15 mouse cellular contexts compared by ENCODE assay signal in genomic region chr7:115698105-115698504, GRCm38 (mm10).
A peak's percentile ranks its signal among the peaks of the same experiment; 100 is the strongest.
DNase-seq lines count a peak whose midpoint lies in the region; ATAC-seq and TF ChIP-seq lines count a peak whose summit lies in the region.
"Had no signal": no experiment of that assay in that cellular context is flagged by ENCODE, and none has a peak within 500 bp of the region (broad histone marks: within the 10 kb centered on the region; RNA-seq: fewer than 3 reads in every experiment).

No protein-coding gene starts in this region.

- no peaks in the 10 kb centered on the region for H3K9me3 ChIP-seq in forebrain, postnatal 0 days (ENCODE audit: low read length)
- H3K9me3 ChIP-seq in forebrain, embryonic 12.5 days, result no peaks in the 10 kb centered on the region
- H3K9me3 ChIP-seq in liver, embryonic 14.5 days (ENCODE audit: control insufficient read depth, low read length), result no peaks in the 10 kb centered on the region
- H3K9me3 ChIP-seq in liver, embryonic 11.5 days (ENCODE audit: control insufficient read depth, low read length), result no peaks in the 10 kb centered on the region
- no peaks in the 10 kb centered on the region for H3K9me3 ChIP-seq in MEL (replicated peaks; ENCODE audit: insufficient read depth, low read length)
- H3K9me3 ChIP-seq: neural tube, embryonic 15.5 days; stomach, embryonic 15.5 days had no signal

- no peak for TF ChIP-seq POLR2A in MEL (IDR thresholded peaks at IDR 0.05; ENCODE audit: control insufficient read depth in 1 of 2, insufficient read depth in 1 of 2, low read depth in 1 of 2, low read length in 2 of 2, poor library complexity in 1 of 2)

- H3K36me3 ChIP-seq in forebrain, postnatal 0 days (ENCODE audit: insufficient read depth), result no peaks in the 10 kb centered on the region
- no peaks in the 10 kb centered on the region for H3K36me3 ChIP-seq in forebrain, embryonic 12.5 days (replicated peaks)
- H3K36me3 ChIP-seq in liver, embryonic 14.5 days (replicated peaks; ENCODE audit: control insufficient read depth, insufficient read depth, low read depth), result peaks cover 6% of the 10 kb centered on the region; the same call in 1 of the 2 replicates
- H3K36me3 ChIP-seq in liver, embryonic 11.5 days (ENCODE audit: control insufficient read depth, insufficient read depth, low read length), result no peaks in the 10 kb centered on the region
- no peaks in the 10 kb centered on the region for H3K36me3 ChIP-seq in MEL (ENCODE audit: control insufficient read depth in 1 of 2, insufficient read depth in 2 of 2, low read length in 2 of 2)
- H3K36me3 ChIP-seq: neural tube, embryonic 15.5 days; stomach, embryonic 15.5 days had no signal

- ATAC-seq in forebrain, postnatal 0 days, result no peak
- no peak for ATAC-seq in forebrain, embryonic 12.5 days (ENCODE audit: low FRiP score)
- ATAC-seq in liver, embryonic 14.5 days (ENCODE audit: insufficient read depth), result no peak
- ATAC-seq in liver, embryonic 11.5 days (replicated peaks; ENCODE audit: low FRiP score), result no peak
- ATAC-seq: midbrain, embryonic 16.5 days had no signal

- H3K79me2 ChIP-seq in MEL (ENCODE audit: control insufficient read depth, insufficient read depth, low read length, poor library complexity), result no peaks in the 10 kb centered on the region

- H3K27ac ChIP-seq in forebrain, postnatal 0 days (ENCODE audit: low read depth, low read length), result no peak overlapping the region
- no peak overlapping the region for H3K27ac ChIP-seq in forebrain, embryonic 12.5 days
- no peak overlapping the region for H3K27ac ChIP-seq in liver, embryonic 14.5 days
- no peak overlapping the region for H3K27ac ChIP-seq in liver, embryonic 11.5 days (ENCODE audit: low read depth, low read length)
- H3K27ac ChIP-seq in MEL (ENCODE audit: control insufficient read depth, low read depth, low read length), result no peak overlapping the region
- H3K27ac ChIP-seq: forebrain, embryonic 10.5 days; neural tube, embryonic 15.5 days; stomach, embryonic 15.5 days had no signal

- no peak for TF ChIP-seq EP300 in liver, embryonic 14.5 days (IDR thresholded peaks at IDR 0.05; ENCODE audit: low read depth)
- TF ChIP-seq EP300 in MEL (IDR thresholded peaks at IDR 0.05; ENCODE audit: low read depth in 1 of 2, low read length in 2 of 2), result no peak

- H3K9ac ChIP-seq in forebrain, postnatal 0 days, result no peak overlapping the region
- H3K9ac ChIP-seq in forebrain, embryonic 12.5 days, result no peak overlapping the region
- H3K9ac ChIP-seq in liver, embryonic 14.5 days (replicated peaks), result no peak overlapping the region
- H3K9ac ChIP-seq in liver, embryonic 11.5 days (ENCODE audit: low read depth, low read length), result no peak overlapping the region
- H3K9ac ChIP-seq in MEL (ENCODE audit: control insufficient read depth, low read depth, low read length, poor library complexity, severe bottlenecking), result no peak overlapping the region
- H3K9ac ChIP-seq: neural tube, embryonic 15.5 days; stomach, embryonic 15.5 days had no signal

- H3K4me3 ChIP-seq in forebrain, postnatal 0 days (ENCODE audit: low read depth, low read length), result no peak overlapping the region
- H3K4me3 ChIP-seq in forebrain, embryonic 12.5 days (replicated peaks), result no peak overlapping the region
- H3K4me3 ChIP-seq in liver, embryonic 14.5 days (ENCODE audit: insufficient read depth in 1 of 2, low read depth in 2 of 2, low read length in 2 of 2), result no peak overlapping the region
- H3K4me3 ChIP-seq in liver, embryonic 11.5 days (ENCODE audit: low read depth, low read length), result no peak overlapping the region
- no peak overlapping the region for H3K4me3 ChIP-seq in MEL (ENCODE audit: control insufficient read depth in 1 of 2, insufficient read depth in 1 of 2, low read depth in 2 of 2, low read length in 2 of 2)
- H3K4me3 ChIP-seq: forebrain, embryonic 10.5 days; neural tube, embryonic 15.5 days; stomach, embryonic 15.5 days had no signal

- peak; percentile 62 for TF ChIP-seq RAD21 in MEL (IDR thresholded peaks at IDR 0.05; ENCODE audit: low read depth, low read length)

- no peak for DNase-seq in forebrain, postnatal 0 days
- DNase-seq in liver, embryonic 14.5 days (ENCODE audit: low read depth in 3 of 3, low spot score in 3 of 3), result no peak
- no peak for DNase-seq in liver, embryonic 11.5 days (ENCODE audit: low spot score)
- peak; percentile 41 for DNase-seq in MEL (ENCODE audit: low read depth, low spot score)
- peak; percentile 4 for DNase-seq in naive thymus-derived CD4-positive, alpha-beta T cell, adult 2 months (ENCODE audit: low read depth)
- no peak for DNase-seq in cerebellum, postnatal 25 days
- no peak for DNase-seq in gastrocnemius, adult 18-20 months (ENCODE audit: low spot score)
- DNase-seq: cerebellum, adult 9-11 months; heart, postnatal 14 days; kidney, adult 8-10 months had no signal

- no peaks in the 10 kb centered on the region for H3K4me1 ChIP-seq in forebrain, postnatal 0 days (ENCODE audit: insufficient read depth)
- peaks cover 10% of the 10 kb centered on the region for H3K4me1 ChIP-seq in forebrain, embryonic 12.5 days
- H3K4me1 ChIP-seq in liver, embryonic 14.5 days (replicated peaks; ENCODE audit: control insufficient read depth in 2 of 2, insufficient read depth in 2 of 2, low read length in 1 of 2), result no peaks in the 10 kb centered on the region
- no peaks in the 10 kb centered on the region for H3K4me1 ChIP-seq in liver, embryonic 11.5 days (replicated peaks; ENCODE audit: control insufficient read depth, insufficient read depth, low read length)
- no peaks in the 10 kb centered on the region for H3K4me1 ChIP-seq in MEL (ENCODE audit: control insufficient read depth in 1 of 2, insufficient read depth in 2 of 2, low read length in 2 of 2)
- H3K4me1 ChIP-seq: neural tube, embryonic 15.5 days; stomach, embryonic 15.5 days had no signal

- TF ChIP-seq CTCF in forebrain, postnatal 0 days (IDR thresholded peaks at IDR 0.05; ENCODE audit: low read depth), result peak; percentile 36
- peak; percentile 48 for TF ChIP-seq CTCF in liver, embryonic 14.5 days (IDR thresholded peaks at IDR 0.05; ENCODE audit: low read depth)
- TF ChIP-seq CTCF in MEL (IDR thresholded peaks at IDR 0.05 in 2 of 3, conservative IDR thresholded peaks at IDR 0.05 in 1 of 3; ENCODE audit: control insufficient read depth in 1 of 3, insufficient read depth in 1 of 3, low read depth in 2 of 3, low read length in 3 of 3, poor library complexity in 1 of 3, severe bottlenecking in 1 of 3), result peak in 2 of 3 experiments; percentile 44 to 60; a peak in 4 of 6 replicates

- 100% methylated on average over 1 of the region's 1 CpGs for WGBS in forebrain, postnatal 0 days
- 92% methylated on average over 1 of the region's 1 CpGs for WGBS in forebrain, embryonic 12.5 days
- WGBS in liver, embryonic 14.5 days (ENCODE audit: insufficient replicate concordance), result 72% methylated on average over 1 of the region's 1 CpGs
- 74% methylated on average over 1 of the region's 1 CpGs for WGBS in liver, embryonic 11.5 days

- H3K27me3 ChIP-seq in forebrain, postnatal 0 days (ENCODE audit: insufficient read depth, low read length), result no peaks in the 10 kb centered on the region
- no peaks in the 10 kb centered on the region for H3K27me3 ChIP-seq in forebrain, embryonic 12.5 days
- H3K27me3 ChIP-seq in liver, embryonic 14.5 days (ENCODE audit: control insufficient read depth, insufficient read depth, low read length), result no peaks in the 10 kb centered on the region
- H3K27me3 ChIP-seq in liver, embryonic 11.5 days (replicated peaks; ENCODE audit: control insufficient read depth, insufficient read depth, low read length), result no peaks in the 10 kb centered on the region
- H3K27me3 ChIP-seq in MEL (ENCODE audit: control insufficient read depth in 1 of 2, insufficient read depth in 2 of 2, low read length in 2 of 2), result no peaks in the 10 kb centered on the region
- H3K27me3 ChIP-seq: neural tube, embryonic 15.5 days; stomach, embryonic 15.5 days had no signal

- H3K4me2 ChIP-seq in forebrain, postnatal 0 days (ENCODE audit: low read depth), result no peak overlapping the region
- no peak overlapping the region for H3K4me2 ChIP-seq in forebrain, embryonic 12.5 days
- H3K4me2 ChIP-seq in liver, embryonic 14.5 days (ENCODE audit: low read depth), result no peak overlapping the region
- no peak overlapping the region for H3K4me2 ChIP-seq in liver, embryonic 11.5 days
- H3K4me2 ChIP-seq: neural tube, embryonic 15.5 days; stomach, embryonic 15.5 days had no signal

TF ChIP-seq in MEL, 35 proteins besides CTCF, POLR2A, EP300 and RAD21:
- TF ChIP-seq SMC3 (IDR thresholded peaks at IDR 0.05; ENCODE audit: low read depth, low read length), result peak; percentile 53
- TF ChIP-seq ZC3H11A (IDR thresholded peaks at IDR 0.05; ENCODE audit: low read depth, low read length), result peak; percentile 52; the same call in 1 of the 2 replicates
- TF ChIP-seq RCOR1 (IDR thresholded peaks at IDR 0.05; ENCODE audit: low read depth, low read length), result no peak

Comparison
In these comparisons a context has a peak if more than half of its experiments do, and no peak if none do; other contexts are left out.
1. DNase-seq: peak in MEL (single experiment) and naive thymus-derived CD4-positive, alpha-beta T cell, adult 2 months (single experiment); none in forebrain, postnatal 0 days (single experiment), liver, embryonic 14.5 days (0 of 3), liver, embryonic 11.5 days (single experiment), cerebellum, postnatal 25 days (0 of 2) and gastrocnemius, adult 18-20 months (single experiment).
2. Peak in every context shown above with its lines, with median percentiles within 50 percentile points of each other: CTCF ChIP-seq.